Mouse (Mus musculus) spleen, adult 2 months (tissue): ENCODE measurements around the gene Hcn2.

Experiments used
- CTCF ChIP-seq: fragments of 200-500 bp; IDR thresholded peaks from 2 replicates; pipeline ENCODE4 v1.5.1; 2011; ENCODE audit warnings: mild to moderate bottlenecking, inconsistent platforms; ENCODE audit not compliant: insufficient read depth, insufficient read length, insufficient replicate concordance; ENCODE audit errors: extremely low read depth
- POLR2A ChIP-seq: fragments of 200-500 bp; IDR thresholded peaks from 2 replicates; pipeline ENCODE4 v1.6.1; 2011; ENCODE audit warnings: low read depth, low read length, inconsistent platforms

GRCm38 (mm10) chr10:79705951-79706350, 10.5 kb upstream of the Hcn2 start:
- TF ChIP-seq CTCF (no peak), POLR2A (no peak)
